Mouse (Mus musculus): Measurements from ENCODE around the gene Hoxa7. TPM values are rescaled to one million over a fixed set of nuclear protein-coding genes. Genes with fewer than 3 reads are reported as not detected.

The Hoxa7 gene
- polyA plus RNA-seq (2015; fragmentation: Nextera tagmentation; extraction: Ambion mirVana) = not detected in 2 replicates

DNA sequence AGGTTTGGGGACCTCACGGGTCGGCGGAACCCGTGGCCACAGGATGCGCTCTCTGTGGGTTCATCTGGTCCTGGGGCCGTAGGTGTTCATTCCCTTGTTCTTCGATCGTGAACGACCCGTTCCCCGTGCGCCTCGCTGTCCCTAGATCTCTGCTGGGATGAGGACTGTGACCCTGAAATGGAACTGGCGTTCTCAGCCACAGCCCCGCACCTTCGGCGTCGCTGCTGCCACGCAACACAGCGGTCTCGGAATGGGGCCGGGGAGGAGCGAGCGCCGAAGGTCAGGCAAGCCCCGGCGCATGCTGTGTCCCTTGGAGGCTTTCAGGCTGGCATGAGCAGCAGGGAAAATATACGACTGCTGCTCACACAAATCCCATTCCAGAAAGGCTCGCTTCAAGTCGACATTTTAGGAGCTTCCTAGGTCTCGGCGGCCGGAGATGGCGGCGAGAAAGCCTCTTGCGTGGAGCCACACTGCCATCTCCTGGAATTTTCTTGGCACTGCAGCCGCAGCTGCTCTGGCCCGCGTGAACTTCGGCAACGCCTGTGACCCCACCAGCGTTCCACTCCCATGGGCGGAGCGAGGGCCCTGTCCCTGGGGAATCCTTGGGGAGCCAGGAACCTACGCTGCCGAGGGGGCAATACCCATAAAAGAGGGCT, at the start of gene Hoxa7:
Hoxa7 (minus strand) TSS at position 518 of the 656 bp plus-strand sequence.
- H3K4me1 ChIP-seq (ENCODE audit: control insufficient read depth, insufficient read depth, low read length) = peaks cover 3% of the 10 kb centered on the region; the same call in 1 of the 2 replicates
- ATAC-seq = peak; percentile 70
- peak within 1 kb of the TSS; percentile 57 for H3K9ac ChIP-seq (ENCODE audit: low read depth, low read length)
- H3K36me3 ChIP-seq (ENCODE audit: control insufficient read depth, insufficient read depth, low read length) = no peaks in the 10 kb centered on the region
- H3K4me2 ChIP-seq (ENCODE audit: low read length) = peak within 1 kb of the TSS; percentile 67
- H3K27ac ChIP-seq (ENCODE audit: low read length) = no peak within 1 kb of the TSS
- H3K4me3 ChIP-seq (ENCODE audit: low read depth, low read length) = peak within 1 kb of the TSS; percentile 42
- H3K9me3 ChIP-seq (replicated peaks; ENCODE audit: control insufficient read depth, low read length, poor library complexity, severe bottlenecking) = no peaks in the 10 kb centered on the region
- under 1% methylated on average over 46 of the region's 46 CpGs for WGBS
- peaks cover 88% of the 10 kb centered on the region for H3K27me3 ChIP-seq (ENCODE audit: control insufficient read depth, insufficient read depth, low read depth, low read length)

DNA sequence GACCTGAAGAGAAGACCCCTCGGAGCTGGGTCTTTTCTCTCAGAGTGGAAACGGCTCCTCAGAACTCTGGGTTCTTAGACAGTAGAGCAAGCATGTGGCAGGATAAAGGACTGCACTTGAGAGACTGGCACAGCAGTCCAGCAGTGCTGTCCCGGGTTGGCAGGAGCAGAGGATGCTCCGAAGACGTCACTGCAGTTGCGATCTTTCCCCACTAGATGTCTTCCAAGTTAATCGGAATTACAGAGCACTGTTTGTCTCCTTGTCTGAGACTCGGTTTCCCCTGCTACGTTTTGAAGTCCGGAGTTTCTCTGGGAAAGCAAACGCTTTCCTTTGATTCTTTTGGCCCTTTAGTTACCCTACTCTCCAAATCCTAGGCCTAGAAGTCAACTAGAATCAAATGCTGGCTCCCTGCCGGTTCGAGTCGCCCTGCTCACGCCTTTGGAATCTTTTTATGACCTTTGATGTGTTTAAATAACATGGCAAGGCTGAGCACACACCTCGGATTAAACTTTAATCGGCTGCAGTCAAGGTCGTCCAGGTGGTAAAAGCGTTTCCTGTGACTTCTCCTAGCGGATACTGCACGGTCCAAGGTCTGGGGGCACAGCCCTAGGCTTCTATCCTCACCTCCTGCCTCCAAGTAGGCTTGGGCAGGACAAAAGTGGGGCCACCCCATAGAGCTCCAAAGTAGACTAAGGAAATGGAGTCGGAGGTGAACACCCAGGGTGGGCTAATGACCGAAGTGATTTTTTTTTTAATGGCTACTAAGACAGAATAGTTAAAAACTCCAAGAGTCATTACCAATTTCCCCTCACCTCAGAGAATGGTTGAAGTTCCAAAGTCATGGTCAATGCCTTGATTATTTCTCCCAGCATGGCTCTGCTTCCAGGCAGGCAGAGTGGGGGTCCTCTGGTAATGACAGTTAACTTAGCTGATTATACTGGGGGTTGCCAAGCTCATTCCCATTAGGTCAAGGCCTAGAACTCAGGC, 49.1 kb upstream of the Hoxa7 start:
- WGBS = 5% methylated on average over 23 of the region's 23 CpGs
- no peak for ATAC-seq

DNA sequence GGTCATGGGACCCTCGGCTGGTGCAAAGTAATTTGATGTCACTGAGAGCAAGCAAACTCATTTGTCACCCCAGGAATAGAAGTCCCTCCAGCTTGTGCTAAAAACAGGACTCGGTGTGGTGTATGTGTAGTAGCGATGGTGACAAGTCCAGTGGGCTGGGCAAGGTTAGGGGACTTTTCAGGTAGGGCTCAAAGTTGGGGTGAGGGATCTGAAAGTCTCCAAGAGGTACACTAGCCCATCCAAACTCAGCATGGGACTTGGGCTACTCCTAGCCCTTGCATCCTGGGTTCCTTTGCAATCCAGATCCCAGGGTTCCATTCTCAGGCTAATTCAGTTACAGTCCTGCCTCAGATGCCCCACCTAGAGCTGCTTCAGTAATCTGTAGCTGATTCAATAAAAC, 47.1 kb upstream of the Hoxa7 start:
- no peaks in the 10 kb centered on the region for H3K9me3 ChIP-seq (replicated peaks; ENCODE audit: control insufficient read depth, low read length, poor library complexity, severe bottlenecking)
- no peak overlapping the region for H3K27ac ChIP-seq (ENCODE audit: low read length)
- 7% methylated on average over 3 of the region's 3 CpGs for WGBS
- no peaks in the 10 kb centered on the region for H3K36me3 ChIP-seq (ENCODE audit: control insufficient read depth, insufficient read depth, low read length)
- no peak for ATAC-seq
- no peak overlapping the region for H3K9ac ChIP-seq (ENCODE audit: low read depth, low read length)
- no peaks in the 10 kb centered on the region for H3K4me1 ChIP-seq (ENCODE audit: control insufficient read depth, insufficient read depth, low read length)
- no peak overlapping the region for H3K4me3 ChIP-seq (ENCODE audit: low read depth, low read length)
- no peak overlapping the region for H3K4me2 ChIP-seq (ENCODE audit: low read length)
- peaks cover 89% of the 10 kb centered on the region for H3K27me3 ChIP-seq (ENCODE audit: control insufficient read depth, insufficient read depth, low read depth, low read length)

More for the DNA sequence above, 49.1 kb upstream of the Hoxa7 start:
- H3K27me3 ChIP-seq (ENCODE audit: control insufficient read depth, insufficient read depth, low read depth, low read length) = peaks cover 81% of the 10 kb centered on the region
- no peak overlapping the region for H3K4me3 ChIP-seq (ENCODE audit: low read depth, low read length)
- no peaks in the 10 kb centered on the region for H3K36me3 ChIP-seq (ENCODE audit: control insufficient read depth, insufficient read depth, low read length)
- H3K4me2 ChIP-seq (ENCODE audit: low read length) = no peak overlapping the region
- H3K4me1 ChIP-seq (ENCODE audit: control insufficient read depth, insufficient read depth, low read length) = no peaks in the 10 kb centered on the region
- no peaks in the 10 kb centered on the region for H3K9me3 ChIP-seq (replicated peaks; ENCODE audit: control insufficient read depth, low read length, poor library complexity, severe bottlenecking)
- no peak overlapping the region for H3K9ac ChIP-seq (ENCODE audit: low read depth, low read length)
- H3K27ac ChIP-seq (ENCODE audit: low read length) = no peak overlapping the region

DNA sequence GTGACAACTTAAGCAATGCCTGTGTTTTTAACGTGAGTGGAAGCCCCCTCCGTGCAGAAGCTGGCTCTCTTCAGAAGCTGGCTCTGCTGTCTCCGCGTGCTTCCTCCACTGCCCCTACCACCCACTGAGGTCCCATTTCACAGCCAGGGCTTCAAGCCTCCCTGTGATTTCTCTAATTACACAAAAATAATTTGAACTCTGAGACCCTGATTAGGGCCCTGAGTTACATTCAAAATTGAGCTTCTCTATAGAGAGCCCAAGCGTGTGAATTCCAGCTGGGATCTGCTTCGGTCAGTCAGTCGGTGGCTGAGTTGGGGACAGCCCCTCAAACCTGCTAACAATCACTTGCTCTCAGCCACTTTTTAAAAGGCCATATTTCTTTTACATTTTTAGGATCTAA, 46.7 kb upstream of the Hoxa7 start:
- WGBS = 2% methylated on average over 7 of the region's 7 CpGs
- no peaks in the 10 kb centered on the region for H3K9me3 ChIP-seq (replicated peaks; ENCODE audit: control insufficient read depth, low read length, poor library complexity, severe bottlenecking)
- no peak overlapping the region for H3K27ac ChIP-seq (ENCODE audit: low read length)
- H3K4me2 ChIP-seq (ENCODE audit: low read length) = no peak overlapping the region
- no peak overlapping the region for H3K9ac ChIP-seq (ENCODE audit: low read depth, low read length)
- H3K36me3 ChIP-seq (ENCODE audit: control insufficient read depth, insufficient read depth, low read length) = no peaks in the 10 kb centered on the region
- no peak for ATAC-seq
- H3K4me1 ChIP-seq (ENCODE audit: control insufficient read depth, insufficient read depth, low read length) = no peaks in the 10 kb centered on the region
- H3K4me3 ChIP-seq (ENCODE audit: low read depth, low read length) = no peak overlapping the region
- peaks cover 89% of the 10 kb centered on the region for H3K27me3 ChIP-seq (ENCODE audit: control insufficient read depth, insufficient read depth, low read depth, low read length)

DNA sequence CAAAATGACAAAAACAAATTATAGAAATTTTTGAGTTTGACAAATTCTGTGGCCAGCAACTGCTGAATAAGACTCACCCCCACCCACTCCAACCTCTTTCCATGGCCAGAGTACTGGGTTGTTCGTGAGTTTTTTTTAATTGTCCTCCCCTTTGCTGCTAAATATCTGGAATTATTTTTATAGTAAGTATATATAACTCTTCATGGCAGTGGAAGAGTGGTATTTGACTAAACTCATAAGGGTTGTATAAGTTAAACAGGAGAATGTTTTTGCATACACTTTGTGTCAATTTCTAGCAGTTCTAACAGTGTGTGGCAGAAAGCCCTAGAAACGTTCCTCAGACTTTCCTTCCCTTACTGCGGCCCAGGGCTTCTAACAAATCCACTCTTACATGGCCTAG, 46.0 kb upstream of the Hoxa7 start:
- Histone ChIP-seq H3K4me3 (ENCODE audit: low read depth, low read length) (no peak overlapping the region), H3K4me2 (ENCODE audit: low read length) (no peak overlapping the region), H3K9me3 (replicated peaks; ENCODE audit: control insufficient read depth, low read length, poor library complexity, severe bottlenecking) (no peaks in the 10 kb centered on the region), H3K9ac (ENCODE audit: low read depth, low read length) (no peak overlapping the region), H3K27me3 (ENCODE audit: control insufficient read depth, insufficient read depth, low read depth, low read length) (peaks cover 91% of the 10 kb centered on the region), H3K4me1 (ENCODE audit: control insufficient read depth, insufficient read depth, low read length) (no peaks in the 10 kb centered on the region), H3K27ac (ENCODE audit: low read length) (no peak overlapping the region), H3K36me3 (ENCODE audit: control insufficient read depth, insufficient read depth, low read length) (no peaks in the 10 kb centered on the region)
- WGBS = 3% methylated on average over 3 of the region's 3 CpGs
- no peak for ATAC-seq

DNA sequence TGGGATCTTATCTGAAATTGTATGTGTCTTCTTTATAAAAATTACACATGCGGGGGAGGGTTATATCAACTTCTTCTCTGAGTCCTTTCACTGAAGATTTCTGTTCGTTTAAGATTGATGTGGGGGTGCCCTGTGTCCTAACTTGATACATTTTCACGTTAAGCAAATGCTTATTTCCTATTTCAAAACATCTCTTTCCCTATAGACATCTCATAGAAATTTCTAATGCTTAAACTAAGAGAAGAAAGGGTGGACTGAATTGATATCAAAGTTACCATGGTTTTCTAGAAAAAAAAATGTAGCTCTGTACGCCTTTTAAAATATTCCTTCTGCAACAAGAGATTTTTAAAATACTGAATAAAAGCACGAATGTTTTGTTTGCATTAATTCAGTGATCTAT, 45.6 kb upstream of the Hoxa7 start:
- no peaks in the 10 kb centered on the region for H3K4me1 ChIP-seq (ENCODE audit: control insufficient read depth, insufficient read depth, low read length)
- no peak overlapping the region for H3K27ac ChIP-seq (ENCODE audit: low read length)
- no peak overlapping the region for H3K9ac ChIP-seq (ENCODE audit: low read depth, low read length)
- no peaks in the 10 kb centered on the region for H3K36me3 ChIP-seq (ENCODE audit: control insufficient read depth, insufficient read depth, low read length)
- no peak overlapping the region for H3K4me2 ChIP-seq (ENCODE audit: low read length)
- H3K27me3 ChIP-seq (ENCODE audit: control insufficient read depth, insufficient read depth, low read depth, low read length) = peaks cover 89% of the 10 kb centered on the region
- no peak for ATAC-seq
- H3K9me3 ChIP-seq (replicated peaks; ENCODE audit: control insufficient read depth, low read length, poor library complexity, severe bottlenecking) = no peaks in the 10 kb centered on the region
- no peak overlapping the region for H3K4me3 ChIP-seq (ENCODE audit: low read depth, low read length)
- WGBS = 21% methylated on average over 5 of the region's 5 CpGs

DNA sequence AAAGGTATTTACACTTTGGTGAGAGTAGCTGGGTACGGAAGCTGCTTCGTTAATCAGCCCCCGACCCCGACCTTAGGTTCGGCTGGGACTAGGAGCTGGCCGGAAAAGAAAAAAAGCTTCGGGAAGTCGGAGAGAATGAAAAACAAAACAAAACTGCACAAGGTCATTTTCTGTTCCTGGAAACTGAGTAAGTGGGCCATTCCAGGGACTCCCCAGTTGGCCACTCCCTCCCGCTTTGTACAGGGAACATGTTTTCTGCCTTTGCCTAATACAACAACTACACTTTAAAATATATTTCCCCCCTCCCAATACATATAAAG, 45.0 kb upstream of the Hoxa7 start:
- no peak overlapping the region for H3K9ac ChIP-seq (ENCODE audit: low read depth, low read length)

DNA sequence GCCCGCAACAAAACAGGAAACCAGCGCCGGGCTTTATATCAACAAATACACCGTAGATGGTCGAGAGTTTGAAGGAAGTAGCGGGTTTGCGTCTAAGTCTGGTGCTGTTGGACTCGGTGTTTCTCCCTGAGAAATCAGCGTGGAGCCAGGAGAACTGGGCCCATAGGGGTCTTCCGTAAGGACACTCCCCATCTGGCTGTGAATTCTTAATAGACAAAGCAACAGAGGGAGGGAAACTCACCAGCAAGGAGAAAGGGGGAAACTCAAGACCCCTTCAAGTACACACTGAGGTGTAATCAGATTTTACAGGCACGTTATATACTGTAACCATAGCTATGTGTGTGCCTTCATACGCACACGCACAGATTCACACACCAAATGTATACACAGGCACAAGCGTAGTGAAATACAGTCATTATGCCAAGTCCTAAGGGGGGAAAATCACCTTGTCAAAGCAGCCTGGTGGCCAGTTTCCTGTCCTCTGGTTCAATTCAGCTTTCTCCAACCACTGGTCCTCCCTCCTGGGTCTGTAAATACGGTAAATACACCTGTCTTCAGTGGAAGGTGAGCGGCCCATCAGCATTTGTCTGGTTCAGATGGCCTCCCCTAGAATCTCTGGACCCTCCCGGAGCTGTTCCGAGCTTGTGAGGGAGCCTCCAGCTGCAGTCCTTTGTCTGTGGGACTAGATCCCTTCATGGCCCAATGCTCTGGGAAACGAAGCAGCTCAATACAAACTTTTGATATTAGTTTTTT, 44.4 kb upstream of the Hoxa7 start:
- Histone ChIP-seq H3K4me3 (ENCODE audit: low read depth, low read length) (no peak overlapping the region), H3K4me2 (ENCODE audit: low read length) (no peak overlapping the region), H3K4me1 (ENCODE audit: control insufficient read depth, insufficient read depth, low read length) (no peaks in the 10 kb centered on the region), H3K27me3 (ENCODE audit: control insufficient read depth, insufficient read depth, low read depth, low read length) (peaks cover 88% of the 10 kb centered on the region), H3K9ac (ENCODE audit: low read depth, low read length) (no peak overlapping the region), H3K9me3 (replicated peaks; ENCODE audit: control insufficient read depth, low read length, poor library complexity, severe bottlenecking) (no peaks in the 10 kb centered on the region), H3K36me3 (ENCODE audit: control insufficient read depth, insufficient read depth, low read length) (no peaks in the 10 kb centered on the region), H3K27ac (ENCODE audit: low read length) (no peak overlapping the region)
- WGBS = under 1% methylated on average over 19 of the region's 19 CpGs
- ATAC-seq = no peak

More for the DNA sequence above, 45.0 kb upstream of the Hoxa7 start:
- H3K27me3 ChIP-seq (ENCODE audit: control insufficient read depth, insufficient read depth, low read depth, low read length) = peaks cover 90% of the 10 kb centered on the region
- under 1% methylated on average over 9 of the region's 9 CpGs for WGBS
- no peaks in the 10 kb centered on the region for H3K4me1 ChIP-seq (ENCODE audit: control insufficient read depth, insufficient read depth, low read length)
- H3K27ac ChIP-seq (ENCODE audit: low read length) = no peak overlapping the region
- no peak overlapping the region for H3K4me3 ChIP-seq (ENCODE audit: low read depth, low read length)
- H3K4me2 ChIP-seq (ENCODE audit: low read length) = no peak overlapping the region
- no peaks in the 10 kb centered on the region for H3K9me3 ChIP-seq (replicated peaks; ENCODE audit: control insufficient read depth, low read length, poor library complexity, severe bottlenecking)
- no peaks in the 10 kb centered on the region for H3K36me3 ChIP-seq (ENCODE audit: control insufficient read depth, insufficient read depth, low read length)
- ATAC-seq = no peak
